In the genomic region with DNA sequence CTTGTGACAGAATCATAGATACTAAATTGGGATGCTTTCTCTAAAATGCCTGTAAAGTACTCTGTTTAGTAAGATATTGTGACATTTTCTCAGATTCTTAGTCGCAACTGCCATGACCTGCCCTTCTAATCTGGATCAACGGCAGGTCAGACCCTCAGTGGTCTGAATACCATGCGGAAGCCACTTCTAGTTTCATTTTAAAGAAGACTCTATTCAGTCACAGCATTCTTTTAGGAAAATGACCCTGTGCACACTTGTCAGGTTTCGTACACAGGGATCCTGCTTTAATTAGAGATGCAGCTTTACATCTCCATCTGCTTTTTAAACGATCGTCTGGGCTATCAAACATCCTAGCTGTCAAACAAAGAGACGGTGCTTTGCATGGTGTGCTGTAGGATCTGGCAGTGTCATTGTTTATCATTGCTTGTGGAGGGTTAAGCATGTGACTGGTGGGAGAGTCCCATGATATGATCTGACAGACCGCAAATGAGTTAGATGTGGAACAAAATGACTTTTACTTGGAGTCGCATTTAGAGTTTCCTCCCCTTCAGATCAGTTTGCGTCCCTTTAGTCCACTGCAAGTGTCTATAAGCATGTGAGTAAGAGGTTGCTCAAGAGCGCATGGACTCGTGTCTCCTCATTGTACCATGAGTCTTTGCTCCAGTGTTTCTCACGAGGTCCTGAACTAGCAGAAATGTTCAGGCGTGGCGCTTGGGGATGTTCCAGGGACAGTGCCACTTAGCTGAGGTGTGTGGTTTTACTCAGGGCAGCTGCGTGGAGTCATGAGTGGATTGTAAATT, we compare ENCODE assay signal across 10 mouse cellular contexts. TPM values are rescaled to one million over a fixed set of nuclear protein-coding genes. Genes with fewer than 3 reads are reported as not detected.
DNase-seq lines count a peak whose midpoint lies in the region; ATAC-seq and TF ChIP-seq lines count a peak whose summit lies in the region.
"Had no signal": no experiment of that assay in that cellular context is flagged by ENCODE, and none has a peak within 500 bp of the region (broad histone marks: within the 10 kb centered on the region; RNA-seq: fewer than 3 reads in every experiment).

No protein-coding gene starts in this region.

- peaks cover 15% of the 10 kb centered on the region for H3K4me1 ChIP-seq in lung, adult 2 months (ENCODE audit: control insufficient read depth, insufficient read depth, low read length)
- peaks cover 6% of the 10 kb centered on the region for H3K4me1 ChIP-seq in bone marrow, adult 2 months (ENCODE audit: control insufficient read depth, insufficient read depth, low read length)
- H3K4me1 ChIP-seq in heart, postnatal 0 days (ENCODE audit: control insufficient read depth, insufficient read depth), result peaks cover 29% of the 10 kb centered on the region
- peaks cover 35% of the 10 kb centered on the region for H3K4me1 ChIP-seq in midbrain, embryonic 14.5 days (ENCODE audit: control insufficient read depth, insufficient read depth, low read length)

- no peak for TF ChIP-seq CTCF in lung, adult 2 months (IDR thresholded peaks at IDR 0.05; ENCODE audit: insufficient read depth, low read length)
- TF ChIP-seq CTCF in bone marrow, adult 2 months (IDR thresholded peaks at IDR 0.05; ENCODE audit: control insufficient read depth, insufficient read depth, low read length), result no peak
- no peak for TF ChIP-seq CTCF in heart, postnatal 0 days (IDR thresholded peaks at IDR 0.05; ENCODE audit: low read depth)

- 0 out of 2 replicates have a peak overlapping the region, but pooled peaks have one; percentile 7 for H3K9ac ChIP-seq in heart, postnatal 0 days (replicated peaks; ENCODE audit: low read depth, low read length)
- H3K9ac ChIP-seq in midbrain, embryonic 14.5 days (replicated peaks; ENCODE audit: low read length), result peak overlapping the region; percentile 27; the same call in 1 of the 2 replicates

- peaks cover 14% of the 10 kb centered on the region for H3K36me3 ChIP-seq in heart, postnatal 0 days (replicated peaks; ENCODE audit: control insufficient read depth, insufficient read depth, low read length)
- H3K36me3 ChIP-seq in midbrain, embryonic 14.5 days (ENCODE audit: control insufficient read depth, insufficient read depth, low read length), result peaks cover 12% of the 10 kb centered on the region

- no peaks in the 10 kb centered on the region for H3K27me3 ChIP-seq in heart, postnatal 0 days (ENCODE audit: control insufficient read depth, insufficient read depth, low read length)
- H3K27me3 ChIP-seq in midbrain, embryonic 14.5 days (ENCODE audit: control insufficient read depth, insufficient read depth, low read length), result no peaks in the 10 kb centered on the region

- no peak for TF ChIP-seq POLR2A in lung, adult 2 months (IDR thresholded peaks at IDR 0.05; ENCODE audit: borderline replicate concordance, extremely low read depth, low read depth, low read length)
- no peak for TF ChIP-seq POLR2A in bone marrow, adult 2 months (IDR thresholded peaks at IDR 0.05; ENCODE audit: borderline replicate concordance, control insufficient read depth, low read depth, low read length)

- ATAC-seq in heart, postnatal 0 days (ENCODE audit: insufficient read depth, low read depth), result no peak
- no peak for ATAC-seq in midbrain, embryonic 14.5 days (ENCODE audit: low FRiP score, low TSS enrichment)

- DNase-seq in lung, adult 18-20 months, result peak; percentile 60 to 76
- DNase-seq in lung, adult 2 months, result no peak
- no peak for DNase-seq in heart, postnatal 0 days (ENCODE audit: low spot score)
- DNase-seq in midbrain, embryonic 14.5 days, result no peak
- no peak for DNase-seq in frontal cortex, postnatal 25 days (ENCODE audit: low spot score in 2 of 2)
- DNase-seq in urinary bladder, postnatal 4 days (ENCODE audit: low spot score in 2 of 2), result no peak
- DNase-seq in adrenal gland, adult 8-10 months, result no peak
- DNase-seq: kidney, adult 2 months had no signal

- 38% methylated on average over 16 of the region's 16 CpGs for WGBS in lung, adult 2 months
- WGBS in bone marrow, adult 2 months, result 17% methylated on average over 16 of the region's 16 CpGs
- 62% methylated on average over 16 of the region's 16 CpGs for WGBS in heart, postnatal 0 days
- 64% methylated on average over 16 of the region's 16 CpGs for WGBS in midbrain, embryonic 14.5 days

- H3K27ac ChIP-seq in bone marrow, adult 2 months (ENCODE audit: control insufficient read depth, insufficient read depth, low read depth, low read length, poor library complexity), result no peak overlapping the region
- 0 out of 2 replicates have a peak overlapping the region, but pooled peaks have one; percentile 7 for H3K27ac ChIP-seq in heart, postnatal 0 days (ENCODE audit: low read depth)
- no peak overlapping the region for H3K27ac ChIP-seq in midbrain, embryonic 14.5 days (replicated peaks; ENCODE audit: low read depth, low read length)

- H3K4me2 ChIP-seq in heart, postnatal 0 days (ENCODE audit: low read depth, low read length), result peak overlapping the region; percentile 34
- H3K4me2 ChIP-seq in midbrain, embryonic 14.5 days (ENCODE audit: low read length), result peak overlapping the region; percentile 18

- TF ChIP-seq EP300 in heart, postnatal 0 days (IDR thresholded peaks at IDR 0.05; ENCODE audit: low read depth), result no peak

- no peak overlapping the region for H3K4me3 ChIP-seq in lung, adult 2 months (replicated peaks; ENCODE audit: extremely low read depth, low read depth, low read length)
- H3K4me3 ChIP-seq in bone marrow, adult 2 months (replicated peaks; ENCODE audit: control insufficient read depth, low read depth, low read length), result peak overlapping the region; percentile 27
- no peak overlapping the region for H3K4me3 ChIP-seq in heart, postnatal 0 days (ENCODE audit: low read depth, low read length)
- H3K4me3 ChIP-seq in midbrain, embryonic 14.5 days (replicated peaks; ENCODE audit: low read depth, low read length), result no peak overlapping the region

- no peaks in the 10 kb centered on the region for H3K9me3 ChIP-seq in heart, postnatal 0 days (replicated peaks; ENCODE audit: control insufficient read depth, low read length)
- no peaks in the 10 kb centered on the region for H3K9me3 ChIP-seq in midbrain, embryonic 14.5 days (ENCODE audit: control insufficient read depth, low read length)

RNA-seq across cellular contexts. Expression of a gene that starts 3.5 kb away (rescaled TPM):
- polyA plus RNA-seq in lung, adult 2 months (2012; rRNA removed), result 27.2 and 33.9 TPM in 2 replicates
- 5.5 and 5.9 TPM in 2 replicates for polyA plus RNA-seq in bone marrow, adult 2 months (2011; ENCODE audit: insufficient read depth, insufficient read length, low replicate concordance, missing spikeins)
- 26.2 and 41.6 TPM in 2 replicates for total RNA-seq in heart, postnatal 0 days (2014; rRNA removed; ENCODE audit: low replicate concordance)
- polyA plus RNA-seq in heart, postnatal 0 days (2015; fragmentation: Nextera tagmentation; extraction: Ambion mirVana), result 18.7 and 20.9 TPM in 2 replicates
- 42.5 and 61.0 TPM in 2 replicates for polyA plus RNA-seq in midbrain, embryonic 14.5 days (2014; fragmentation: Nextera tagmentation; extraction: Ambion mirVana)
- total RNA-seq in adrenal gland, adult 8-10 months (2022), result 10 to 100 TPM; 25.4 to 43.9 (median 32.1) TPM

RNA-seq across cellular contexts. Expression of a gene that starts 39.9 kb away (rescaled TPM):
- 0.03 TPM in 1 of 2 replicates, not detected in the other for polyA plus RNA-seq in lung, adult 2 months (2012; rRNA removed)
- polyA plus RNA-seq in bone marrow, adult 2 months (2011; ENCODE audit: insufficient read depth, insufficient read length, low replicate concordance, missing spikeins), result not detected in 2 replicates
- not detected in 2 replicates for total RNA-seq in heart, postnatal 0 days (2014; rRNA removed; ENCODE audit: low replicate concordance)
- polyA plus RNA-seq in heart, postnatal 0 days (2015; fragmentation: Nextera tagmentation; extraction: Ambion mirVana), result 0.05 TPM in 1 of 2 replicates, not detected in the other
- polyA plus RNA-seq in midbrain, embryonic 14.5 days (2014; fragmentation: Nextera tagmentation; extraction: Ambion mirVana), result 9.0 and 10.7 TPM in 2 replicates
- 1 to 10 TPM; 1.8 to 4.7 (median 3.0) TPM for total RNA-seq in adrenal gland, adult 8-10 months (2022)
- total RNA-seq: neutrophil, adult 5-6 weeks had no signal

Comparison
In these comparisons a context has a peak if more than half of its experiments do, and no peak if none do; other contexts are left out.
1. DNase-seq: peak in lung, adult 18-20 months (2 of 2); none in lung, adult 2 months (single experiment), heart, postnatal 0 days (single experiment), midbrain, embryonic 14.5 days (single experiment), frontal cortex, postnatal 25 days (0 of 2), urinary bladder, postnatal 4 days (0 of 2) and adrenal gland, adult 8-10 months (single experiment).